ENCODE assay signal across 21 mouse cellular contexts in the genomic region with DNA sequence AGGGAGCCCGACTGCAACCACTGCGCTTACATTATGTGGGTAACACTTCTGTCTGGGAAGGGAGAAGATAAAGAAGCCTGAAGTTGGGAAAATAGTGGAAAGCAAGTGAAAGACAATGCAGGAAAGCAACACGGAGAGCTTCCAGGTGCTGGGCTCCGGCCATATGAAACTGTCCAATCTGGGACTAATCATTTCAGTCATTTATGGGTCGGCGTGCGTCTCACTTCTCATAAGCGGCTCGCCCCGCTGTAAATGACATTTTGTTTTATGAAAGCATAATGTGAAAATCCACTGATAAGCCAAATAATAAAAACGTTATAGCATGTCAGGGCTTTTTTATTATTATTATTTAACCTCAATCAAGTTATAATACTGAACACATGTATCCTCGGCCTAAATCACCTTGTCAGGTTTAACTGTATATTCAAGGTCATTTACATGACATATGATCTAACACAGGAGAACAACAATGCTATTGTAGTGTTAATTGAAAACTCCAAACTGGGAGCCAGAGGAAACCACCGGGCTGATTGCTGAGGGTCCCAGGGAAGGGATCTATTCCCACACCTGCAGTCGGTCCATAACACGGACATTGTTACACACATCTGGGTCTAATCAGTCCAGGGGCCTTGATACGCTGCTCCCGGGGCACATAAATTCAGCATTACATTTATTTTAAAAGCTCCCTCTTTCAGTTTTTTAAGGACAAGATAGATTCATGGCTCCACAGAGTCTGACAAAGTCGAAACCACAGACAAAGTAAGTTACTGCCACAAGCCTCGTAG.
DNase-seq lines count a peak whose midpoint lies in the region; ATAC-seq and TF ChIP-seq lines count a peak whose summit lies in the region.
"Had no signal": no experiment of that assay in that cellular context is flagged by ENCODE, and none has a peak within 500 bp of the region (broad histone marks: within the 10 kb centered on the region; RNA-seq: fewer than 3 reads in every experiment).

No protein-coding gene starts in this region.

- peak; percentile 21 for DNase-seq in embryo, embryonic 10 days (ENCODE audit: low spot score)
- DNase-seq in embryo, embryonic 9.5 days (ENCODE audit: extremely low spot score), result no peak
- peak; percentile 57 for DNase-seq in embryo, embryonic 10.5 days (ENCODE audit: low spot score)
- no peak for DNase-seq in urinary bladder, postnatal 4 days (ENCODE audit: low spot score in 2 of 2)
- no peak for DNase-seq in left cerebral cortex, adult 2 months (ENCODE audit: extremely low spot score in 1 of 2, low spot score in 2 of 2)
- no peak for DNase-seq in layer of hippocampus, adult 9-11 months
- DNase-seq: cerebellum, adult 9-11 months; gastrocnemius, postnatal 36 days; lung, embryonic 14.5 days; lung, postnatal 4 days; right cerebral cortex, postnatal 4 days had no signal

- H3K4me1 ChIP-seq in embryonic facial prominence, embryonic 15.5 days, result no peaks in the 10 kb centered on the region
- peaks cover 19% of the 10 kb centered on the region for H3K4me1 ChIP-seq in limb, embryonic 15.5 days
- H3K4me1 ChIP-seq: intestine, embryonic 15.5 days had no signal

- H3K9me3 ChIP-seq in embryonic facial prominence, embryonic 15.5 days (replicated peaks), result no peaks in the 10 kb centered on the region
- H3K9me3 ChIP-seq in limb, embryonic 15.5 days, result no peaks in the 10 kb centered on the region
- H3K9me3 ChIP-seq: forebrain, embryonic 13.5 days; intestine, embryonic 15.5 days; midbrain, embryonic 12.5 days had no signal

- 43% methylated on average over 19 of the region's 19 CpGs for WGBS in embryonic facial prominence, embryonic 15.5 days
- WGBS in limb, embryonic 15.5 days, result 27% methylated on average over 19 of the region's 19 CpGs

- no peak for ATAC-seq in embryonic facial prominence, embryonic 15.5 days (ENCODE audit: insufficient number of reproducible peaks, low FRiP score, low TSS enrichment, low read depth)
- 0 out of 2 replicates have a peak, but pooled peaks have one; percentile 16 for ATAC-seq in limb, embryonic 15.5 days (ENCODE audit: insufficient number of reproducible peaks, low FRiP score, low TSS enrichment, low read depth)
- ATAC-seq: CD4-positive, CD25-positive, alpha-beta regulatory T cell, adult 4 months; forebrain, embryonic 13.5 days; intestine, embryonic 15.5 days had no signal

- intact Hi-C loops in left cerebral cortex, adult 2 months (cut with DNase I), result no loop called here

- peaks cover 4% of the 10 kb centered on the region for H3K27me3 ChIP-seq in embryonic facial prominence, embryonic 15.5 days
- H3K27me3 ChIP-seq in limb, embryonic 15.5 days, result peaks cover 45% of the 10 kb centered on the region
- H3K27me3 ChIP-seq: forebrain, embryonic 13.5 days; intestine, embryonic 15.5 days; midbrain, embryonic 12.5 days had no signal

- H3K4me3 ChIP-seq in embryonic facial prominence, embryonic 15.5 days (replicated peaks), result no peak overlapping the region
- no peak overlapping the region for H3K4me3 ChIP-seq in limb, embryonic 15.5 days
- H3K4me3 ChIP-seq in left cerebral cortex, adult 2 months, result no peak overlapping the region
- H3K4me3 ChIP-seq: forebrain, embryonic 13.5 days; intestine, embryonic 15.5 days; layer of hippocampus, adult 2 months; midbrain, embryonic 12.5 days had no signal

- H3K27ac ChIP-seq in embryonic facial prominence, embryonic 15.5 days (replicated peaks), result no peak overlapping the region
- no peak overlapping the region for H3K27ac ChIP-seq in limb, embryonic 15.5 days
- H3K27ac ChIP-seq in left cerebral cortex, adult 2 months, result no peak overlapping the region
- H3K27ac ChIP-seq: forebrain, embryonic 13.5 days; intestine, embryonic 15.5 days; layer of hippocampus, adult 2 months; midbrain, embryonic 12.5 days had no signal

- H3K4me2 ChIP-seq in embryonic facial prominence, embryonic 15.5 days (replicated peaks), result peak overlapping the region; percentile 18; the same call in 1 of the 2 replicates
- H3K4me2 ChIP-seq in limb, embryonic 15.5 days, result peak overlapping the region; percentile 30
- H3K4me2 ChIP-seq: forebrain, embryonic 13.5 days; heart, embryonic 11.5 days; intestine, embryonic 15.5 days; liver, embryonic 11.5 days; lung, embryonic 14.5 days; midbrain, embryonic 12.5 days had no signal

- H3K9ac ChIP-seq in embryonic facial prominence, embryonic 15.5 days, result no peak overlapping the region
- H3K9ac ChIP-seq in limb, embryonic 15.5 days, result no peak overlapping the region
- H3K9ac ChIP-seq: forebrain, embryonic 13.5 days; intestine, embryonic 15.5 days; lung, embryonic 14.5 days; midbrain, embryonic 12.5 days had no signal

- no peak for TF ChIP-seq CTCF in left cerebral cortex, adult 2 months (IDR thresholded peaks at IDR 0.05)

- H3K36me3 ChIP-seq in embryonic facial prominence, embryonic 15.5 days, result no peaks in the 10 kb centered on the region
- H3K36me3 ChIP-seq in limb, embryonic 15.5 days, result no peaks in the 10 kb centered on the region
- H3K36me3 ChIP-seq: G1E; intestine, embryonic 15.5 days; midbrain, embryonic 12.5 days had no signal

Comparison
In these comparisons a context has a peak if more than half of its experiments do, and no peak if none do; other contexts are left out.
1. DNase-seq: peak in embryo, embryonic 10 days (single experiment) and embryo, embryonic 10.5 days (single experiment); none in embryo, embryonic 9.5 days (single experiment), urinary bladder, postnatal 4 days (0 of 2), left cerebral cortex, adult 2 months (0 of 2) and layer of hippocampus, adult 9-11 months (single experiment).